Mouse (Mus musculus) heart, embryonic 11.5 days (tissue): ENCODE measurements at regions not wholly inside any gene's neighbourhood (a gene's known extent, or its start where the extent isn't known, plus 50 kb on each side); places are given as distances from the start of the nearest gene placed in this dataset.

Experiments used
- ATAC-seq: fragments of 200-750 bp; cut with Nextera tagmentation; replicated peaks from 2 replicates; pipeline ENCODE4 v1.8.0; 2017; ENCODE audit warnings: moderate library complexity; ENCODE audit not compliant: insufficient number of reproducible peaks, low FRiP score, low TSS enrichment
- H3K27ac ChIP-seq: fragments of 300-500 bp; sonication (generic); 2 replicates; pipeline ENCODE4 v1.5.1; 2014; ENCODE audit warnings: mild to moderate bottlenecking, low read depth, low read length
- H3K27me3 ChIP-seq: fragments of 300-500 bp; sonication (generic); 2 replicates; pipeline ENCODE4 v1.6.1; 2014; ENCODE audit warnings: mild to moderate bottlenecking, low read length, mixed read lengths; ENCODE audit not compliant: control insufficient read depth, insufficient read depth
- H3K36me3 ChIP-seq: fragments of 300-500 bp; sonication (generic); 2 replicates; pipeline ENCODE4 v1.6.1; 2014; ENCODE audit warnings: mild to moderate bottlenecking, low read length, moderate library complexity, mixed read lengths; ENCODE audit not compliant: control insufficient read depth, insufficient read depth
- H3K4me1 ChIP-seq: fragments of 300-500 bp; sonication (generic); 2 replicates; pipeline ENCODE4 v1.6.1; 2014; ENCODE audit warnings: low read length; ENCODE audit not compliant: control insufficient read depth, insufficient read depth
- H3K4me2 ChIP-seq: fragments of 300-500 bp; sonication (generic); 2 replicates; pipeline ENCODE4 v1.6.1; 2014; ENCODE audit warnings: mild to moderate bottlenecking, moderate library complexity
- H3K4me3 ChIP-seq: fragments of 300-500 bp; sonication (generic); 2 replicates; pipeline ENCODE4 v1.5.1; 2014; ENCODE audit warnings: low read depth, low read length
- H3K9ac ChIP-seq: fragments of 300-500 bp; sonication (generic); 2 replicates; pipeline ENCODE4 v1.6.1; 2014; ENCODE audit warnings: mild to moderate bottlenecking, low read depth, low read length, moderate library complexity
- H3K9me3 ChIP-seq: fragments of 300-500 bp; sonication (generic); replicated peaks from 2 replicates; pipeline ENCODE4 v1.6.1; 2016; ENCODE audit warnings: low read length; ENCODE audit not compliant: control insufficient read depth
- WGBS: fragments of 180-500 bp; shearing (Covaris S2); extraction: QIAGEN DNeasy Blood & Tissue Kit; methylation state at CpG from one replicate; pipeline ENCODE4 v1.1.7; 2014; ENCODE audit not compliant: insufficient replicate concordance; 5-methylcytosine and 5-hydroxymethylcytosine counted together

GRCm38 (mm10) chr3:34485345-34486223 lies 164.6 kb upstream of the Sox2 start:
- H3K36me3 ChIP-seq = no peaks in the 10 kb centered on the region
- ATAC-seq = no peak
- no peaks in the 10 kb centered on the region for H3K9me3 ChIP-seq
- H3K27me3 ChIP-seq = no peaks in the 10 kb centered on the region
- no peak overlapping the region for H3K9ac ChIP-seq
- H3K4me2 ChIP-seq = no peak overlapping the region
- 42% methylated on average over 15 of the region's 15 CpGs for WGBS
- H3K27ac ChIP-seq = no peak overlapping the region
- H3K4me1 ChIP-seq = peaks cover 4% of the 10 kb centered on the region; the same call in 1 of the 2 replicates
- H3K4me3 ChIP-seq = no peak overlapping the region

DNA sequence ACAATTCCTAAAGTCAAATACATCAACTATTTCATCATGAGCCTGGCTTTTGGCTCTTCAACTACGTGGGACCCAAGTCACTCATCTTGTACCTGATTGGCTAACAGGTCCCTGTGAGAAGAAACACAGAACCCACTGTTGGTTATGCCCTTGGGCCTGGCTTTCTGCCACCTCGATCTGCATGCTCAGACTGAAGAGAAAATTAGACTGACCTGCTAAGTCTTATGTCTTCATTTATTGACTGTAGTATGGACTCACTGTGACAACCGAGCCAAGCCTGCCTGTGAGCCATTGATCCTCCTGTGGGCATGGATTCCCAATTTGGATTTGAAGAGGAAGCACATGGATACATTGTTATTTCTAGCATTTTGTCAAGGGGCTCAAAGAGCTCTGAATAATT lies 166.3 kb upstream of the Sox2 start:
- Histone ChIP-seq H3K4me2 (no peak overlapping the region), H3K9me3 (no peaks in the 10 kb centered on the region), H3K9ac (no peak overlapping the region), H3K27me3 (no peaks in the 10 kb centered on the region), H3K36me3 (no peaks in the 10 kb centered on the region), H3K27ac (no peak overlapping the region), H3K4me1 (peaks cover 4% of the 10 kb centered on the region; the same call in 1 of the 2 replicates), H3K4me3 (no peak overlapping the region)
- no peak for ATAC-seq
- WGBS = 83% methylated on average over 3 of the region's 3 CpGs

- no peak overlapping the region for H3K27ac ChIP-seq
- WGBS = 28% methylated on average over 16 of the region's 16 CpGs
- no peaks in the 10 kb centered on the region for H3K9me3 ChIP-seq
- no peaks in the 10 kb centered on the region for H3K27me3 ChIP-seq
- no peak overlapping the region for H3K9ac ChIP-seq
- ATAC-seq = no peak
- peaks cover 4% of the 10 kb centered on the region; the same call in 1 of the 2 replicates for H3K4me1 ChIP-seq
- peak overlapping the region; percentile 44 for H3K4me2 ChIP-seq
- H3K4me3 ChIP-seq = no peak overlapping the region
- H3K36me3 ChIP-seq = no peaks in the 10 kb centered on the region
Observed at GRCm38 (mm10) chr3:34481821-34482713, 168.1 kb upstream of the Sox2 start.

DNA sequence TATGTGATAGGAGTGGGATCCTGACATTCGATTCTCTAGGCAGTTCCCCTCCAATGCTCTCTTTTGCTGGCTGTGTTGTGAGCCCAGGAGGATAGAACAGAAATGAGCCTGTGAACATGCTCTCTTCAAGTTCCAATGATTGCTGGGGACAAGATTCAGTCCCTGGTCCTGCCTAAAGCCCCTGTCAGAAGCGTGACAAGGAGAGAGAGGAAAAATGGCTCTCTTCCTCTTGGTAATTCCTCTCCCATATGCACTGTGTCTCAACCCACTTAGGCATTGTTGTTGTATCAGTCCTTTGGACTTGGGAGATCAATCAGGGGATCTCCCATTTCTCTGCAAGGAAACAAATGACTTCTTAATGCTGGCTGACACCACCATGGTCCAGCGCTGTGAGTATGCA lies 168.9 kb upstream of the Sox2 start:
- Histone ChIP-seq H3K9me3 (no peaks in the 10 kb centered on the region), H3K27ac (no peak overlapping the region), H3K4me3 (no peak overlapping the region), H3K4me1 (peaks cover 4% of the 10 kb centered on the region; the same call in 1 of the 2 replicates), H3K27me3 (no peaks in the 10 kb centered on the region), H3K36me3 (no peaks in the 10 kb centered on the region), H3K4me2 (no peak overlapping the region), H3K9ac (no peak overlapping the region)
- 50% methylated on average over 3 of the region's 3 CpGs for WGBS
- no peak for ATAC-seq

DNA sequence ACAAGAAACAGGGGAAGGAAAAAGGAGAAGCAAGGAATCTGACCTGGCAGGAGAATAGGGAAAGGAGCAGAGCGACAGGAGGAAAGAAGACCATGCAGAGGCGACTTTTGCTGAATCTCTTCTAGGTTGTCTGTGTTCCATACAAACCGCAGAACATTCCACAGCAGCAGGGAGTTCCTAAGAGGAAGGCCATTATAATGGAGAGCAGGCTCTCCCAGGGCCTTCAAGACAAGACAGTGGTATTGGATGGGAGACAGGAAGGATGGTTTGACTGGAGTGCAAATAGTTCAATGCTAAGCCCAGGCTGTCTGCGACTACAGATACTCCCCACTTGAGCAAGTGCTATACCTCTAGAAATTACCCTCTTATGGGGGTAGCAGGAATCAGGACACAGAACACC lies 176.1 kb upstream of the Sox2 start:
- no peak overlapping the region for H3K4me3 ChIP-seq
- H3K36me3 ChIP-seq = no peaks in the 10 kb centered on the region
- no peaks in the 10 kb centered on the region for H3K27me3 ChIP-seq
- H3K4me2 ChIP-seq = no peak overlapping the region
- no peak for ATAC-seq
- no peak overlapping the region for H3K9ac ChIP-seq
- 56% methylated on average over 4 of the region's 4 CpGs for WGBS
- no peaks in the 10 kb centered on the region for H3K4me1 ChIP-seq
- no peaks in the 10 kb centered on the region for H3K9me3 ChIP-seq
- H3K27ac ChIP-seq = no peak overlapping the region

DNA sequence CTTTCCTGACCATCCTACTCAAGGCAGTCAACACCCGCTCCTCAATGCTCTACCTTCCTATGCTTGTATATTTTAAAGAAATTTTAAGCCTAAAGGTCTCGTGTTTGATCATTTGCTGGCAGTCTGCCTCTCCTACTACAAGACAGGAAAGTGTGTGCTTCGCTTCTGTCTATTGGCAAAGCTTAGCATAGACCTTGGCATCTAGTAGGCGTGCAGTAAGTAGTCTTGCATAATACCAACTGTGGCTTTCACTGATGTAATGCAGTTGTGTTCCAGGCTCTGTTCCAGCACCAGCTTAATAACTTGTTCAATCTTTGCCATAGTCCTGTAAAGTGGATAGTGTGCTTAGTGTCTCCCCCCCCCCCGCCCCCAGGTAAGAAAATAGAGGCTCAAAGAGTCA lies 179.5 kb upstream of the Sox2 start:
- no peak overlapping the region for H3K4me3 ChIP-seq
- H3K9me3 ChIP-seq = no peaks in the 10 kb centered on the region
- no peak overlapping the region for H3K9ac ChIP-seq
- H3K27ac ChIP-seq = no peak overlapping the region
- H3K4me1 ChIP-seq = no peaks in the 10 kb centered on the region
- H3K36me3 ChIP-seq = no peaks in the 10 kb centered on the region
- no peaks in the 10 kb centered on the region for H3K27me3 ChIP-seq
- no peak for ATAC-seq
- H3K4me2 ChIP-seq = no peak overlapping the region
- 76% methylated on average over 5 of the region's 5 CpGs for WGBS

DNA sequence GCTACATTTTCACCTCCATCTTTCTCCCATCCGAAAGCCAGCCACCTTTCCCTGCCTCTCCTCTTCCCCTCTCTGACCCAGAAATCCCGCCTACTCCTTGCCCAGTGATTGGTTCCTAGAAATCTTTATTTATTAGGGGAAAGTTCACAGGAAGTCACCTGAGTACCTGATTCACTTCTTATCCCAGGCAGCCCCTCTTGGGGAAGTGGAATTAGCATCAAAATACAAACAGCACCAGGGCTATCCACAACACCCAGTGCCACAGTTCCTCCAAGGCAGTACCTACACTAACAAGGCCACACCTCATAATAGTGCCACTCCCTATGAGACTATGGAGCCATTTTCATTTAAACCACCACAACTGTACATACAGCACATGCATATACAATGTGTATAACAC lies 180.3 kb upstream of the Sox2 start:
- Histone ChIP-seq H3K36me3 (no peaks in the 10 kb centered on the region), H3K27me3 (no peaks in the 10 kb centered on the region), H3K9me3 (no peaks in the 10 kb centered on the region), H3K4me1 (no peaks in the 10 kb centered on the region), H3K4me2 (no peak overlapping the region), H3K4me3 (no peak overlapping the region), H3K27ac (no peak overlapping the region), H3K9ac (no peak overlapping the region)
- 76% methylated on average over 2 of the region's 2 CpGs for WGBS
- ATAC-seq = no peak

- Histone ChIP-seq H3K9me3 (no peaks in the 10 kb centered on the region), H3K36me3 (no peaks in the 10 kb centered on the region), H3K9ac (no peak overlapping the region), H3K4me3 (no peak overlapping the region), H3K27me3 (no peaks in the 10 kb centered on the region), H3K4me2 (no peak overlapping the region), H3K27ac (no peak overlapping the region), H3K4me1 (no peaks in the 10 kb centered on the region)
- no peak for ATAC-seq
- 73% methylated on average over 4 of the region's 4 CpGs for WGBS
Observed at GRCm38 (mm10) chr3:34466312-34466711, 183.9 kb upstream of the Sox2 start.
